Mouse (Mus musculus): ENCODE measurements at regions not wholly inside any gene's neighbourhood (a gene's known extent, or its start where the extent isn't known, plus 50 kb on each side); places are given as distances from the start of the nearest gene placed in this dataset.

DNA sequence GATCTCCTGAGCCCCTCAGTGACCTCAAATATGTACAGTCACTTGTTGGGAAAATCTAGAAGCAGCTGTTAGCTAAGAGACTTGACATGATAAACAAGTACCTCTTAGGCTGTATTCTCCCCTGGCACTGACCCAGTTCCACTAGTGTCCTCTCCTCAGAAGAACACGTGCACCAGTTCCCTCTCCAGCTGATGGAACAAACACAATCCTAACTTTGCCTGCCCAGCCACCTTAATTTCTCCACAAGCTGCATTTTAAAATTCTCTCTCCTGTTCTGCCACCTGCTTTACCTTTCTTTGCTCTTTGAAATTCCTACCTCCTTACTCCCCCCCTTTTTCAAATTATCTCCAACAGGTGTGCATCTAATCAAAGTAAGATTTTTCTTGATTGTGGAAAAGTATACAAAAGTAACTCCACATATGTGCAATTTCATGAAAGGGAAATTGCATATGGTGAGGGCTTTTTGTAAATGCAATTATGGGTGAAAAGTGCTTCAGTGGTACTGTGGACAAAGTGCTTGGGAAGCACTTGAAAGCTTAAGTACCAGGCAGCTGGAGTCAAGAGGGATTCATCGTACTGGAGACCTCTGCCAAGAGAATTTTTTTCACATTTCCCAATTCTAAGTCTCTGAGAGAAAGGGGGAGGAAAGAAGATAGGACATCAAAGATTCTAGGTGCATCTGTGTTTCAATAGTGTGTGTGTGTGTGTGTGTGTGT, 590.7 kb upstream of the Acvr2a start:
- in situ Hi-C loops (cut with MboI, MseI) = no loop called here

DNA sequence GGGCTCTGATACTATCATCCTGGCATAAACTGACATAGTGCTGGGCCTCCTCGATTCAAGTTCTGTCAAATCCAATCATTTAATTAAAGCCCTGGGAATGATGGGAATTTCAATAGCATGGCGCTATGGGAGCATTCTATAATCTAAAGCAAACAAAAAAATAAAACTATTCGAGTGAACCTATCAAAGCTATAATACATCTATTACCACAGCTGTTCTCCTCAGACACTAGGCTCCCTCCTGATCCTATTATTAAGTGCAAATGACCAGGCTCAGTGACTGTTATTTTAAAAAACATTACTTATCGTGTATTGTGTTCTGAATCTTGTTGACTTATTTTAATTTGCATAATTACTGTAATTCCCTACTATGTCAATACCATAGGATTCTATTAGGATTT, 563.7 kb upstream of the Acvr2a start:
- in situ Hi-C loops (cut with MboI, MseI) = no loop called here

DNA sequence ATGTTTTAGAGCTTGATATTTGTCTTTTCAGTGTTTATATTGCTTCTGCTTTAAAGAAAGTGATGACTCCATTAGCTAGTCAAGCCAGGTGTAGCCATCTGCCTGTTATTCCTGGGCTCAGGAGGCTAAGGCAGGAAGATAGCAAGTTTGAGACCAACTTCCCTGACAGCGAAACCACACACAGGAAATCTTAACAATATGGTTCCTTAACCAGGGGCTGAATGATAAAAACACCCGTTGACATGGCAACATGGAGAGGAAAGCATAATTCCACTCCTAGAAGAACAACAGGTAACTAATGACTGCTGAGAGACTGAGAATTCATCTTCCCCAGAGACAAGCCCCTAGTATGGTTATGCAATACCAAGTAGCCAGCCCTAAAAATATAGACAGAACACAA, 553.6 kb upstream of the Acvr2a start:
- in situ Hi-C loops (cut with MboI, MseI) = no loop called here

All from T-helper 1 cell (primary cell).